In genomic region chr8:128320797-128321196, GRCm38 (mm10) we compare ENCODE assay signal across 7 mouse cellular contexts.
"Had no signal": no experiment of that assay in that cellular context is flagged by ENCODE, and none has a peak within 500 bp of the region (broad histone marks: within the 10 kb centered on the region; RNA-seq: fewer than 3 reads in every experiment).

No protein-coding gene starts in this region.

- DNase-seq: kidney, postnatal 10 days; lung, embryonic 14.5 days; lung, postnatal 10 days; lung, postnatal 4 days; right cerebral cortex, postnatal 4 days; spleen, adult 18-20 months; thymus, adult 18-20 months had no signal
